29 mouse cellular contexts compared by ENCODE assay signal in the genomic region with DNA sequence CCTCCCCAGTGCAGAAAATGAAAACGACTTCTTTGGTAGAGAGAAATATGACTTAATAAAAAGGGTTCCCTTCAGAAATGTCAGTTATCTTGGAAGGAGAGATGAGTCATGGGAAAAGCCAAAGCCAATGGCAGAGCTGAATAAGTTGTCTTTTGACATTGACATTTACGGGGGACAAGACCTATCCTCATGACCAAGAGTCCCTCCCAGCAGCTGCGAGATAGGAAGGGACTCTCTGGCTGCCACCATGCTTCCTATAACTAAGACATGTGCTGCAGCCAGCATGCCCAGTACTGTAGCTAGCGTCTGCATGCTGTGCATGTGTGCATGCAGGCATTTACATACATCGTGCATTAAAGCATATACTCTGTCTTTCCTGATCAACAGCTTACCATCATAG. TPM values are rescaled to one million over a fixed set of nuclear protein-coding genes. Genes with fewer than 3 reads are reported as not detected.
DNase-seq lines count a peak whose midpoint lies in the region; ATAC-seq and TF ChIP-seq lines count a peak whose summit lies in the region.
"Had no signal": no experiment of that assay in that cellular context is flagged by ENCODE, and none has a peak within 500 bp of the region (broad histone marks: within the 10 kb centered on the region; RNA-seq: fewer than 3 reads in every experiment).

No protein-coding gene starts in this region.

- peak overlapping the region; percentile 82 for H3K27ac ChIP-seq in gastrocnemius, adult 2 months
- H3K27ac ChIP-seq in hindbrain, embryonic 10.5 days: 0 out of 2 replicates have a peak overlapping the region, but pooled peaks have one; percentile 29
- no peak overlapping the region for H3K27ac ChIP-seq in hindbrain, embryonic 11.5 days (ENCODE audit: low read depth, low read length)
- H3K27ac ChIP-seq: embryonic facial prominence, embryonic 13.5 days; hindbrain, embryonic 15.5 days; layer of hippocampus, adult 2 months; left cerebral cortex, adult 2 months; liver, embryonic 12.5 days; macrophage had no signal

- 0 out of 2 replicates have a peak, but pooled peaks cover 4% of the 10 kb centered on the region for H3K27me3 ChIP-seq in hindbrain, embryonic 10.5 days (ENCODE audit: insufficient read depth, poor library complexity, severe bottlenecking)
- no peaks in the 10 kb centered on the region for H3K27me3 ChIP-seq in hindbrain, embryonic 11.5 days (ENCODE audit: control insufficient read depth, insufficient read depth, low read length)
- H3K27me3 ChIP-seq: embryonic facial prominence, embryonic 13.5 days; heart, embryonic 12.5 days; hindbrain, embryonic 15.5 days; limb, embryonic 13.5 days had no signal

- H3K36me3 ChIP-seq in hindbrain, embryonic 10.5 days: no peaks in the 10 kb centered on the region
- no peaks in the 10 kb centered on the region for H3K36me3 ChIP-seq in hindbrain, embryonic 11.5 days (ENCODE audit: control insufficient read depth, insufficient read depth, low read length)
- H3K36me3 ChIP-seq: hindbrain, embryonic 15.5 days; limb, embryonic 13.5 days; liver, embryonic 12.5 days had no signal

- no peak overlapping the region for H3K9ac ChIP-seq in hindbrain, embryonic 11.5 days (ENCODE audit: low read depth, low read length)
- H3K9ac ChIP-seq: embryonic facial prominence, embryonic 13.5 days; forebrain, postnatal 0 days; heart, embryonic 12.5 days; hindbrain, embryonic 15.5 days; limb, embryonic 13.5 days; liver, embryonic 12.5 days; liver, postnatal 0 days had no signal

- no peak for DNase-seq in gastrocnemius, adult 2 months
- DNase-seq in gastrocnemius, adult 18-20 months (ENCODE audit: low spot score): no peak
- DNase-seq in hindbrain, embryonic 10.5 days (ENCODE audit: low spot score): no peak
- no peak for DNase-seq in hindbrain, embryonic 11.5 days (ENCODE audit: low spot score)
- peak; percentile 47 for DNase-seq in adrenal gland, postnatal 10 days
- DNase-seq in adrenal gland, postnatal 14 days: peak; percentile 28
- no peak for DNase-seq in cerebellum, adult 9-11 months
- DNase-seq: B cell, adult 2 months; cerebellum, adult 11-12 months; cerebellum, postnatal 10 days; forebrain, postnatal 0 days; gastrocnemius, postnatal 14 days; kidney, adult 11 months; kidney, postnatal 36 days; liver, postnatal 0 days; lung, postnatal 10 days; midbrain, embryonic 14.5 days; retina, postnatal 1 day; right cerebral cortex, postnatal 14 days; thymus, postnatal 14 days had no signal

- intact Hi-C loops in gastrocnemius, adult 2 months (cut with DNase I): no loop called here

- 90% methylated on average over 5 of the region's 5 CpGs for WGBS in hindbrain, embryonic 10.5 days
- WGBS in hindbrain, embryonic 11.5 days: 91% methylated on average over 5 of the region's 5 CpGs

- no peak for ATAC-seq in hindbrain, embryonic 11.5 days (ENCODE audit: low FRiP score)
- ATAC-seq: forebrain, postnatal 0 days; inflammation-experienced regulatory T-cells, adult 6 months; liver, embryonic 12.5 days; liver, postnatal 0 days had no signal

- no peak overlapping the region for H3K4me3 ChIP-seq in gastrocnemius, adult 2 months
- H3K4me3 ChIP-seq in hindbrain, embryonic 10.5 days: no peak overlapping the region
- H3K4me3 ChIP-seq in hindbrain, embryonic 11.5 days (ENCODE audit: low read depth, low read length): no peak overlapping the region
- H3K4me3 ChIP-seq: embryonic facial prominence, embryonic 13.5 days; heart, embryonic 12.5 days; hindbrain, embryonic 15.5 days; layer of hippocampus, adult 2 months; left cerebral cortex, adult 2 months; limb, embryonic 13.5 days; liver, embryonic 12.5 days had no signal

- no peak overlapping the region for H3K4me2 ChIP-seq in hindbrain, embryonic 11.5 days (replicated peaks; ENCODE audit: low read depth, low read length)
- H3K4me2 ChIP-seq: embryonic facial prominence, embryonic 13.5 days; heart, embryonic 12.5 days; hindbrain, embryonic 15.5 days; limb, embryonic 13.5 days; liver, embryonic 12.5 days had no signal

- H3K4me1 ChIP-seq in hindbrain, embryonic 10.5 days (replicated peaks): peaks cover 61% of the 10 kb centered on the region
- H3K4me1 ChIP-seq in hindbrain, embryonic 11.5 days (replicated peaks; ENCODE audit: control insufficient read depth, insufficient read depth, low read length): peaks cover 4% of the 10 kb centered on the region
- H3K4me1 ChIP-seq: liver, embryonic 12.5 days had no signal

- no peaks in the 10 kb centered on the region for H3K9me3 ChIP-seq in hindbrain, embryonic 10.5 days
- H3K9me3 ChIP-seq in hindbrain, embryonic 11.5 days (ENCODE audit: control insufficient read depth, low read length): no peaks in the 10 kb centered on the region
- H3K9me3 ChIP-seq: embryonic facial prominence, embryonic 13.5 days; heart, embryonic 12.5 days; hindbrain, embryonic 15.5 days; limb, embryonic 13.5 days; liver, embryonic 12.5 days had no signal

- TF ChIP-seq CTCF in gastrocnemius, adult 2 months (IDR thresholded peaks at IDR 0.05): no peak

RNA-seq across cellular contexts. Expression of gene Col4a1, which starts 53.6 kb away (rescaled TPM):
- 100 to 1,000 TPM in 1 of 2 experiments, 10 to 100 TPM in 1; 73.3 to 117 TPM for total RNA-seq in gastrocnemius, adult 2 months (2021)
- total RNA-seq in gastrocnemius, adult 18-20 months (2021): 10 to 100 TPM; 66.5 to 81.6 TPM
- polyA plus RNA-seq in hindbrain, embryonic 10.5 days (2016; fragmentation: Nextera tagmentation; extraction: Ambion mirVana): 122 and 123 TPM in 2 replicates
- 91.8 and 94.2 TPM in 2 replicates for polyA plus RNA-seq in hindbrain, embryonic 11.5 days (2014; fragmentation: Nextera tagmentation; extraction: Ambion mirVana)
- total RNA-seq in adrenal gland, postnatal 10 days (2021): 100 to 1,000 TPM; 677 to 700 TPM
- 574 and 650 TPM in 2 replicates for total RNA-seq in adrenal gland, postnatal 14 days (2021)

RNA-seq across cellular contexts. Expression of gene Col4a2, which starts 53.6 kb away (rescaled TPM):
- total RNA-seq in gastrocnemius, adult 2 months (2021): 10 to 100 TPM; 51.3 to 69.5 TPM
- total RNA-seq in gastrocnemius, adult 18-20 months (2021): 10 to 100 TPM; 37.4 to 50.2 TPM
- 51.1 and 52.9 TPM in 2 replicates for polyA plus RNA-seq in hindbrain, embryonic 10.5 days (2016; fragmentation: Nextera tagmentation; extraction: Ambion mirVana)
- 26.2 and 29.9 TPM in 2 replicates for polyA plus RNA-seq in hindbrain, embryonic 11.5 days (2014; fragmentation: Nextera tagmentation; extraction: Ambion mirVana)
- 100 to 1,000 TPM; 322 to 338 TPM for total RNA-seq in adrenal gland, postnatal 10 days (2021)
- 341 and 356 TPM in 2 replicates for total RNA-seq in adrenal gland, postnatal 14 days (2021)
- polyA plus RNA-seq: inflammation-experienced regulatory T-cells, adult 6 months had no signal

Comparison
In these comparisons a context has a peak if more than half of its experiments do, and no peak if none do; other contexts are left out.
1. DNase-seq: peak in adrenal gland, postnatal 10 days (single experiment) and adrenal gland, postnatal 14 days (single experiment); none in gastrocnemius, adult 2 months (single experiment), gastrocnemius, adult 18-20 months (single experiment), hindbrain, embryonic 10.5 days (single experiment), hindbrain, embryonic 11.5 days (single experiment) and cerebellum, adult 9-11 months (single experiment).